Mouse (Mus musculus): ENCODE measurements around the gene Ndufv2. TPM values are rescaled to one million over a fixed set of nuclear protein-coding genes. Genes with fewer than 3 reads are reported as not detected.
"Not testable (repeated sequence)": the region's sequence is repeated elsewhere in the genome, so short reads cannot be mapped to it uniquely, and the experiment has no call there.

Ndufv2 gene
- polyA plus RNA-seq, 1 experiment from 2014 or later = 454 TPM

DNA sequence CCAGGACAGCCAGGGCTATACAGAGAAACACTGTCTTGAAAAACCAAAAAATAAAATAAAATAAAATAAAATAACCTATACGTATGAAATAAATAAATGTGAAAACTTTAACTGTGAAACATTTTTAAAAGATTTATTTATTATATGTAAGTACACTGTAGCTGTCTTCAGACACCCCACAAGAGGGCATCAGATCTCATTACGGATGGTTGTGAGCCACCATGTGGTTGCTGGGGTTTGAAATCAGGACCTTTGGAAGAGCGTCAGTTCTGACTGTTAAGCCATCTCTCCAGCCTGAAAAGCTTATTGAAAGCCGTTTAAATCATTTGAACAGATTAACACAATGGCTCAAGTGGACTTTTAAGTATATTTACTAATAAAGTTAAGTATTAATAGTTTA, 57.7 kb downstream of the Ndufv2 start:
- H3K9me3 ChIP-seq (ENCODE audit: control insufficient read depth, low read length); H3K36me3 ChIP-seq (ENCODE audit: control insufficient read depth, insufficient read depth, low read length); H3K9ac ChIP-seq (replicated peaks; ENCODE audit: low read depth, low read length); H3K4me3 ChIP-seq (ENCODE audit: low read depth, low read length); ATAC-seq (ENCODE audit: low read depth); H3K4me2 ChIP-seq (ENCODE audit: low read depth, low read length); H3K27ac ChIP-seq (ENCODE audit: low read depth, low read length); H3K4me1 ChIP-seq (ENCODE audit: control insufficient read depth, insufficient read depth, low read length); H3K27me3 ChIP-seq (ENCODE audit: control insufficient read depth, insufficient read depth, low read length): not testable (repeated sequence)
- 90% methylated on average over 4 of the region's 4 CpGs for WGBS

DNA sequence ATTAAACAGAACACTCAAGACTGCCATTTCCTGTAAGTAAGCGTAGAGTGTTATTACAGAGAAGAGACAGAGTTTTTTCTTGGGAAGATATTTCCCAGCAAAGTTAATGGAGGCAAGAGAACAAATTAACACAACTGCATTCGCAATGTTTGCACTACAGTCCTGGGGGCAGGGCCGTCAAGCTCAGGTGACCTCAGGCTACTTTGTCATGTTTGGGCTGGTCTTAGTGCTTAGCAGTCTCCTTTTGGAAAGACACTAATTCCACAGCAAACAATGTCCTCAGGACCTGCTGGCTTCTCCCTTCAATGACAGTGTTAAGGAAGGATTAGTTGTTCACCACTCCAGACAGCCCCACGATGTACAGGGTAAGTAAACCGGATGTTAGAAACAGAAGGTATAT, 60.3 kb downstream of the Ndufv2 start:
- 90% methylated on average over 5 of the region's 5 CpGs for WGBS
- no peaks in the 10 kb centered on the region for H3K27me3 ChIP-seq (ENCODE audit: control insufficient read depth, insufficient read depth, low read length)

DNA sequence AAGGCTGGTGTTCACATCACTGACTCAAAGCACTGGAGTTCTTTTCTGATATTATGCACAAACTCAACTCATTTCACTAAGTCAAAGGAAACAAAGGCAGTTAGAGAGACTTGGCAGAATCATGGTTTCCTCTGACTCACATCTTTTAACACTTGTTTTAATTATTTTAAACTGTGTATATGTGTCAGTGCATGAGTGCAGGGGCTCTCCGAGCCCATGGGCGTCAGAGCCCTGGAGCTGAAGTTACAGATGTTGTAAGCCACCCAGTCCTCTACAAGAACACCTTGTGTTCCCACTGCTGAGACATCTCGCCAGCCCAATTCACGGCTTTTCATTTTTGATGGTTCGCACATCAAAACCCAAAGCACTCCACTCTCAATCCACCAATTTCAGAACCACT, 68.1 kb downstream of the Ndufv2 start:
- no peak overlapping the region for H3K9ac ChIP-seq (replicated peaks; ENCODE audit: low read depth, low read length)
- no peak for ATAC-seq (ENCODE audit: low read depth)
- 91% methylated on average over 5 of the region's 5 CpGs for WGBS
- no peaks in the 10 kb centered on the region for H3K27me3 ChIP-seq (ENCODE audit: control insufficient read depth, insufficient read depth, low read length)
- no peak overlapping the region for H3K4me2 ChIP-seq (ENCODE audit: low read depth, low read length)
- no peak overlapping the region for H3K4me3 ChIP-seq (ENCODE audit: low read depth, low read length)
- H3K9me3 ChIP-seq (ENCODE audit: control insufficient read depth, low read length) = no peaks in the 10 kb centered on the region
- H3K4me1 ChIP-seq (ENCODE audit: control insufficient read depth, insufficient read depth, low read length) = no peaks in the 10 kb centered on the region
- no peak overlapping the region for H3K27ac ChIP-seq (ENCODE audit: low read depth, low read length)
- peaks cover 6% of the 10 kb centered on the region; the same call in 1 of the 2 replicates for H3K36me3 ChIP-seq (ENCODE audit: control insufficient read depth, insufficient read depth, low read length)

More for the DNA sequence above, 60.3 kb downstream of the Ndufv2 start:
- Histone ChIP-seq H3K36me3 (ENCODE audit: control insufficient read depth, insufficient read depth, low read length) (no peaks in the 10 kb centered on the region; the same call in 1 of the 2 replicates), H3K27ac (ENCODE audit: low read depth, low read length) (no peak overlapping the region), H3K9me3 (ENCODE audit: control insufficient read depth, low read length) (no peaks in the 10 kb centered on the region), H3K9ac (replicated peaks; ENCODE audit: low read depth, low read length) (no peak overlapping the region), H3K4me2 (ENCODE audit: low read depth, low read length) (no peak overlapping the region), H3K4me1 (ENCODE audit: control insufficient read depth, insufficient read depth, low read length) (no peaks in the 10 kb centered on the region), H3K4me3 (ENCODE audit: low read depth, low read length) (no peak overlapping the region)
- ATAC-seq (ENCODE audit: low read depth) = no peak

DNA sequence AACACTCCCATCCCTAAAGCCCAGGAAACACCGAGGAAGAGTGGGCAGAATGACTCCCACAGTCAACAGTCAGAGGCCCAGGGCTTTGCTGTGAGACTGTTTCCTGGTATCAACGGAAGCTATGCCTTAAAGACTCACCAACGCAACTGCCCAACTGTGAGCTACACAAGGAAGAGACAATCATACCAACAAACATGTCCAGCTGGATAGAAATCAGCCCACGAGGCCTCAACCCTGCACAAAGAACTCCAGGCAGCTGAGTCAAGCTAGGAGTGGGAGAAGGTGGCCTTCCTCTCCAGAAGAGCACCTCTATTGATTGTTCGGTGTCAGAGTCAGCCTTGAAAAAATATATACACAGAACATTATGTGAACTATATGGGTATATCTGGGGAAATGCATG, 69.4 kb downstream of the Ndufv2 start:
- Histone ChIP-seq H3K4me2 (ENCODE audit: low read depth, low read length) (no peak overlapping the region), H3K9me3 (ENCODE audit: control insufficient read depth, low read length) (no peaks in the 10 kb centered on the region), H3K27ac (ENCODE audit: low read depth, low read length) (no peak overlapping the region), H3K27me3 (ENCODE audit: control insufficient read depth, insufficient read depth, low read length) (no peaks in the 10 kb centered on the region), H3K4me1 (ENCODE audit: control insufficient read depth, insufficient read depth, low read length) (no peaks in the 10 kb centered on the region), H3K4me3 (ENCODE audit: low read depth, low read length) (no peak overlapping the region), H3K9ac (replicated peaks; ENCODE audit: low read depth, low read length) (no peak overlapping the region), H3K36me3 (ENCODE audit: control insufficient read depth, insufficient read depth, low read length) (peaks cover 11% of the 10 kb centered on the region; the same call in 1 of the 2 replicates)
- ATAC-seq (ENCODE audit: low read depth) = no peak
- WGBS = 92% methylated on average over 5 of the region's 5 CpGs

Other genes with a start within 250 kb of the Ndufv2 start
- 39.5 and 45.9 TPM in 2 replicates for gene Ralbp1, start 215.8 kb downstream of the Ndufv2 start, polyA plus RNA-seq (2014; fragmentation: Nextera tagmentation; extraction: Ambion mirVana)
- 47.8 and 67.6 TPM in 2 replicates for gene Twsg1, start 150.3 kb downstream of the Ndufv2 start, polyA plus RNA-seq (2014; fragmentation: Nextera tagmentation; extraction: Ambion mirVana)
- gene Ankrd12, start 24.5 kb downstream of the Ndufv2 start, polyA plus RNA-seq (2014; fragmentation: Nextera tagmentation; extraction: Ambion mirVana) = 184 and 193 TPM in 2 replicates
- 37.3 and 41.5 TPM in 2 replicates for gene Washc1, start 10.0 kb upstream of the Ndufv2 start, polyA plus RNA-seq (2014; fragmentation: Nextera tagmentation; extraction: Ambion mirVana)
- 2.9 and 3.6 TPM in 2 replicates for gene Ddx11, start 22.0 kb upstream of the Ndufv2 start, polyA plus RNA-seq (2014; fragmentation: Nextera tagmentation; extraction: Ambion mirVana)